Mouse (Mus musculus) liver, embryonic 11.5 days (tissue): ENCODE measurements around the gene Prdm16. TPM values are rescaled to one million over a fixed set of nuclear protein-coding genes. Genes with fewer than 3 reads are reported as not detected.
A peak's percentile ranks its signal among the peaks of the same experiment; 100 is the strongest.

Experiments
- ATAC-seq: fragments of 200-750 bp; cut with Nextera tagmentation; replicated peaks from 2 replicates; pipeline ENCODE4 v1.8.0; 2017; ENCODE audit warnings: moderate number of reproducible peaks, mild to moderate bottlenecking, moderate TSS enrichment, moderate library complexity; ENCODE audit not compliant: low FRiP score
- DNase-seq: peaks from one replicate; pipeline ENCODE4 v3.0.0-alpha.2; 2017; ENCODE audit warnings: low spot score
- H3K27ac ChIP-seq: fragments of 300-500 bp; sonication (generic); 2 replicates; pipeline ENCODE4 v1.5.1; 2014; ENCODE audit warnings: mild to moderate bottlenecking, low read depth, low read length, control low read depth
- H3K27me3 ChIP-seq: fragments of 300-500 bp; sonication (generic); replicated peaks from 2 replicates; pipeline ENCODE4 v1.6.1; 2014; ENCODE audit warnings: low read length, mixed read lengths; ENCODE audit not compliant: control insufficient read depth, insufficient read depth
- H3K36me3 ChIP-seq: fragments of 300-500 bp; sonication (generic); 2 replicates; pipeline ENCODE4 v1.6.1; 2014; ENCODE audit warnings: mild to moderate bottlenecking, low read length, moderate library complexity, mixed read lengths; ENCODE audit not compliant: control insufficient read depth, insufficient read depth
- H3K4me1 ChIP-seq: fragments of 300-500 bp; sonication (generic); replicated peaks from 2 replicates; pipeline ENCODE4 v1.6.1; 2014; ENCODE audit warnings: low read length, mixed read lengths; ENCODE audit not compliant: control insufficient read depth, insufficient read depth
- H3K4me2 ChIP-seq: fragments of 300-500 bp; sonication (generic); 2 replicates; pipeline ENCODE4 v1.6.1; 2014; ENCODE audit warnings: mild to moderate bottlenecking, control low read depth, moderate library complexity
- H3K4me3 ChIP-seq: fragments of 300-500 bp; sonication (generic); 2 replicates; pipeline ENCODE4 v1.5.1; 2014; ENCODE audit warnings: low read depth, low read length, control low read depth
- H3K9ac ChIP-seq: fragments of 300-500 bp; sonication (generic); 2 replicates; pipeline ENCODE4 v1.6.1; 2014; ENCODE audit warnings: low read depth, low read length, control low read depth
- H3K9me3 ChIP-seq: fragments of 300-500 bp; sonication (generic); 2 replicates; pipeline ENCODE4 v1.6.1; 2016; ENCODE audit warnings: low read length, inconsistent platforms, mixed read lengths; ENCODE audit not compliant: control insufficient read depth
- WGBS: fragments of 180-500 bp; shearing (Covaris S2); extraction: QIAGEN DNeasy Blood & Tissue Kit; methylation state at CpG from one replicate; pipeline ENCODE4 v1.1.7; 2014; 5-methylcytosine and 5-hydroxymethylcytosine counted together
- polyA plus RNA-seq: library from polyadenylated mRNA; unstranded; fragments of >200 nt; fragmentation: Nextera tagmentation; extraction: Ambion mirVana; gene quantifications from 2 replicates; pipeline ENCODE4 v1.2.1, GENCODE M21; 2014

Gene Prdm16
- 7.0 and 7.2 TPM in 2 replicates for polyA plus RNA-seq

DNA sequence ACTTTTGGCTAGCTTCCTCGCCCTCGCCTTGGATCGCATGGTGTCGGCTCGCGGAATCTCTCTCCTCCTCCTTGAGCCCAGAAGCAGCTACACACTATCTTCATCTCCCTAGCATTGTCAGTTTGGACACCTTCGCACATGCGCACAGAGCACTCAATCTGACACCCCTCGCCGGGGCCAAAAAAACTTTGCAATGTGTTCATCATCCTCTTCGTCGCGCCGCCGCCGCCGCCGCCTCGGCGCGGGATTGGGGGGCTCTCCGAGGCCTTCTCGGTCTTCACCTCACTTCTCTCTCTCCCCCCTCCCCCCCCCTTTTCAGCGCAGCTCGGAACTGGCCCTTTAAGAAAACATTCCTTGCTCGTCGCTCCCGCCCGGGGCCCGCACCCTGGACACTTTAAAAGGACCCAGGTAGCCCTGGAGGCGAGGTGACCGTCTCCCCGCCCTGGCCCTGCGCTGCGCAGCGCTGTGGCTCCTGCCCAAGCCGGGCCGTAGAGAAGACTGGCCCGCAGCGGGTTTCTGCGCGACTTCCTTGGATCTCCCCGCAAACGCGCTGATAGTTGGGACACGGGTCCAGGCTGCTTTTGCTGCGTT is at the start of gene Prdm16:
TSS of gene Prdm16 (minus strand) at position 153 of the 591 bp plus-strand sequence.
- Histone ChIP-seq H3K36me3 (no peaks in the 10 kb centered on the region), H3K9ac (peak within 1 kb of the TSS; percentile 55), H3K27me3 (peaks cover 100% of the 10 kb centered on the region), H3K4me3 (peak within 1 kb of the TSS; percentile 46), H3K4me2 (peak within 1 kb of the TSS; percentile 57), H3K9me3 (no peaks in the 10 kb centered on the region), H3K4me1 (peaks cover under 1% of the 10 kb centered on the region), H3K27ac (peak within 1 kb of the TSS; percentile 68)
- under 1% methylated on average over 47 of the region's 47 CpGs for WGBS
- ATAC-seq, result no peak
- peak; percentile 57 for DNase-seq

- no peak for ATAC-seq
- H3K4me2 ChIP-seq, result no peak overlapping the region
- H3K36me3 ChIP-seq, result no peaks in the 10 kb centered on the region
- WGBS, result 70% methylated on average over 5 of the region's 5 CpGs
- H3K4me3 ChIP-seq, result no peak overlapping the region
- no peaks in the 10 kb centered on the region for H3K4me1 ChIP-seq
- no peaks in the 10 kb centered on the region for H3K9me3 ChIP-seq
- no peak for DNase-seq
- no peak overlapping the region for H3K9ac ChIP-seq
- no peak overlapping the region for H3K27ac ChIP-seq
- no peaks in the 10 kb centered on the region; the same call in 1 of the 2 replicates for H3K27me3 ChIP-seq
Measured at GRCm38 (mm10) chr4:154683068-154683752, 46.5 kb upstream of the Prdm16 start.

GRCm38 (mm10) chr4:154682311-154682710 is 45.6 kb upstream of the Prdm16 start:
- no peaks in the 10 kb centered on the region for H3K36me3 ChIP-seq
- H3K4me3 ChIP-seq, result no peak overlapping the region
- no peaks in the 10 kb centered on the region for H3K4me1 ChIP-seq
- ATAC-seq (no peak), DNase-seq (no peak)
- H3K27ac ChIP-seq, result no peak overlapping the region
- no peaks in the 10 kb centered on the region for H3K9me3 ChIP-seq
- H3K4me2 ChIP-seq, result no peak overlapping the region
- H3K9ac ChIP-seq, result no peak overlapping the region
- WGBS, result 60% methylated on average over 14 of the region's 14 CpGs
- no peaks in the 10 kb centered on the region; the same call in 1 of the 2 replicates for H3K27me3 ChIP-seq

GRCm38 (mm10) chr4:154675441-154676000 is 38.8 kb upstream of the Prdm16 start:
- H3K4me1 ChIP-seq, result no peaks in the 10 kb centered on the region
- no peaks in the 10 kb centered on the region for H3K36me3 ChIP-seq
- peaks cover 8% of the 10 kb centered on the region for H3K27me3 ChIP-seq
- no peak overlapping the region for H3K4me2 ChIP-seq
- no peaks in the 10 kb centered on the region for H3K9me3 ChIP-seq
- no peak overlapping the region for H3K4me3 ChIP-seq
- H3K27ac ChIP-seq, result no peak overlapping the region
- DNase-seq (no peak), ATAC-seq (no peak)
- WGBS, result 60% methylated on average over 10 of the region's 10 CpGs
- no peak overlapping the region for H3K9ac ChIP-seq

DNA sequence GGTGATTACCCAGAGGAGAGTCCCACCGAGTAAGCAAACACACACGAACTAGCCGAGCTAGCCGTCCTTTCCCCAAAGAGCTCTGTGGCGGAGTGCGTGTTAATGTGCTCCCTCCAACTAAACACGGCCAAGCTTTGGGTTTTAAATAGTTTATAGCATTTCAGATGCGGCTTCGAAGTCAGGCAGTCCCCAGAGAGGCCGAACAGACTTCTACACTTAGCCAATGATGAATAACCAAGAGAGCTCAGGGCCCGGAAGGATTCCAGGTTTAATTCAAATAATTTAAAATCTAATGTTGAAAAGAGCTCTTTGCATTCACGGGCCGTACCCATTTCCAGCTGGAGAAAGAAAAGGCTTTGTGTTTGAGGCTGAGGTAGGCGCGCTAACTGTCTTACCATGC is 38.3 kb upstream of the Prdm16 start:
- Histone ChIP-seq H3K27me3 (peaks cover 8% of the 10 kb centered on the region), H3K9ac (no peak overlapping the region), H3K4me2 (no peak overlapping the region)

GRCm38 (mm10) chr4:154674541-154674940 is 37.9 kb upstream of the Prdm16 start:
- Histone ChIP-seq H3K9ac (no peak overlapping the region), H3K27me3 (peaks cover 8% of the 10 kb centered on the region; the same call in 1 of the 2 replicates), H3K4me2 (no peak overlapping the region), H3K4me1 (no peaks in the 10 kb centered on the region), H3K36me3 (no peaks in the 10 kb centered on the region), H3K27ac (no peak overlapping the region), H3K4me3 (no peak overlapping the region), H3K9me3 (no peaks in the 10 kb centered on the region)
- ATAC-seq (no peak), DNase-seq (peak; percentile 48)
- 6% methylated on average over 12 of the region's 12 CpGs for WGBS

More for the DNA sequence above, 38.3 kb upstream of the Prdm16 start:
- no peaks in the 10 kb centered on the region for H3K36me3 ChIP-seq
- no peaks in the 10 kb centered on the region for H3K4me1 ChIP-seq
- DNase-seq (no peak), ATAC-seq (no peak)
- no peak overlapping the region for H3K27ac ChIP-seq
- H3K9me3 ChIP-seq, result no peaks in the 10 kb centered on the region
- H3K4me3 ChIP-seq, result no peak overlapping the region
- 50% methylated on average over 15 of the region's 15 CpGs for WGBS

DNA sequence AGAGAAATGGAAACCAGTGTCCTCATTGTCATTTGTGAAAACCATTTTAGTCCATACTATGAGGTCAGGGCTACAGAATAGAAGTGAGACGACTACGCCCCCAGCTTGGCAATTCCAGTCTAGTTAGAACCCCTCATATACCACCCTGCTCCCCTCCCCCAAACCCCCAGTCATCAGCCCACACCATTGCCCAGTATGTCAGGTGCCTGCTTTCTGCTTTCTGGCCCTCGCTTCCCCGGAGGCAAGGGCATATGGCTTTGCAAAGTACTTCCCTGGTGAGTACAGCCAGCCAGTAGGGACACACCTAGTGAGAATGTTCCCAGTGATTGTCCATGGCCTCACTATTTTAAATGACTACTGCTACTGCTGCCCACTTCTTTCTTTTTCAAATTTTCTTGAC is 37.3 kb upstream of the Prdm16 start:
- Histone ChIP-seq H3K36me3 (no peaks in the 10 kb centered on the region), H3K4me2 (no peak overlapping the region), H3K4me1 (no peaks in the 10 kb centered on the region), H3K9me3 (no peaks in the 10 kb centered on the region), H3K27ac (no peak overlapping the region), H3K9ac (no peak overlapping the region), H3K4me3 (no peak overlapping the region), H3K27me3 (peaks cover 8% of the 10 kb centered on the region; the same call in 1 of the 2 replicates)
- no peak for DNase-seq
- ATAC-seq, result no peak
- 76% methylated on average over 4 of the region's 4 CpGs for WGBS

DNA sequence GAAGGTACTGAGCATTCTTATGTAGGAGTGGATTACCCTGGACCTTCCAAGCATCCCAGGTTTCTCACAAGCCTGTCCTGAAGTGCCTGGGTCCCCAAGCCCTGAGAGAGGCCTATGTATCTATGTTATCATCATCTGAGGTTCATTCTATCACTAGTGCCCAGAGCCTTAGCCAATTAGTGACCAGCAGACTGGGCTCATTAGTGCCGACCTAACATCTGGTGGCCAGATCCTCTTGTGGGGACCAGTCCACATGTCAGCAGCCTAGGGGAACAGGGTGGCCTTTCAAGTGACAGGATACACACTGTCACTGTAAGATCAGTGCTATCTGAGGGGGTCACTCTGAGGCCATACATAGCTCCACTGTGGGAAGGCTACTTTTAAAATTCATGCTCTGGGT is 35.4 kb upstream of the Prdm16 start:
- ATAC-seq (no peak), DNase-seq (no peak)
- Histone ChIP-seq H3K27me3 (peaks cover 8% of the 10 kb centered on the region; the same call in 1 of the 2 replicates), H3K4me3 (no peak overlapping the region), H3K36me3 (no peaks in the 10 kb centered on the region), H3K9ac (no peak overlapping the region), H3K4me2 (no peak overlapping the region), H3K27ac (no peak overlapping the region), H3K4me1 (no peaks in the 10 kb centered on the region), H3K9me3 (no peaks in the 10 kb centered on the region)
- WGBS, result 43% methylated on average over 1 of the region's 1 CpGs
